Mouse (Mus musculus) heart, embryonic 11.5 days (tissue): ENCODE measurements at regions not wholly inside any gene's neighbourhood (a gene's known extent, or its start where the extent isn't known, plus 50 kb on each side); places are given as distances from the start of the nearest gene placed in this dataset.

Experiments
- ATAC-seq: fragments of 200-750 bp; cut with Nextera tagmentation; replicated peaks from 2 replicates; pipeline ENCODE4 v1.8.0; 2017; ENCODE audit warnings: moderate library complexity; ENCODE audit not compliant: insufficient number of reproducible peaks, low FRiP score, low TSS enrichment
- H3K27ac ChIP-seq: fragments of 300-500 bp; sonication (generic); 2 replicates; pipeline ENCODE4 v1.5.1; 2014; ENCODE audit warnings: mild to moderate bottlenecking, low read depth, low read length
- H3K27me3 ChIP-seq: fragments of 300-500 bp; sonication (generic); 2 replicates; pipeline ENCODE4 v1.6.1; 2014; ENCODE audit warnings: mild to moderate bottlenecking, low read length, mixed read lengths; ENCODE audit not compliant: control insufficient read depth, insufficient read depth
- H3K36me3 ChIP-seq: fragments of 300-500 bp; sonication (generic); 2 replicates; pipeline ENCODE4 v1.6.1; 2014; ENCODE audit warnings: mild to moderate bottlenecking, low read length, moderate library complexity, mixed read lengths; ENCODE audit not compliant: control insufficient read depth, insufficient read depth
- H3K4me1 ChIP-seq: fragments of 300-500 bp; sonication (generic); 2 replicates; pipeline ENCODE4 v1.6.1; 2014; ENCODE audit warnings: low read length; ENCODE audit not compliant: control insufficient read depth, insufficient read depth
- H3K4me2 ChIP-seq: fragments of 300-500 bp; sonication (generic); 2 replicates; pipeline ENCODE4 v1.6.1; 2014; ENCODE audit warnings: mild to moderate bottlenecking, moderate library complexity
- H3K4me3 ChIP-seq: fragments of 300-500 bp; sonication (generic); 2 replicates; pipeline ENCODE4 v1.5.1; 2014; ENCODE audit warnings: low read depth, low read length
- H3K9ac ChIP-seq: fragments of 300-500 bp; sonication (generic); 2 replicates; pipeline ENCODE4 v1.6.1; 2014; ENCODE audit warnings: mild to moderate bottlenecking, low read depth, low read length, moderate library complexity
- H3K9me3 ChIP-seq: fragments of 300-500 bp; sonication (generic); replicated peaks from 2 replicates; pipeline ENCODE4 v1.6.1; 2016; ENCODE audit warnings: low read length; ENCODE audit not compliant: control insufficient read depth
- WGBS: fragments of 180-500 bp; shearing (Covaris S2); extraction: QIAGEN DNeasy Blood & Tissue Kit; methylation state at CpG from one replicate; pipeline ENCODE4 v1.1.7; 2014; ENCODE audit not compliant: insufficient replicate concordance; 5-methylcytosine and 5-hydroxymethylcytosine counted together

DNA sequence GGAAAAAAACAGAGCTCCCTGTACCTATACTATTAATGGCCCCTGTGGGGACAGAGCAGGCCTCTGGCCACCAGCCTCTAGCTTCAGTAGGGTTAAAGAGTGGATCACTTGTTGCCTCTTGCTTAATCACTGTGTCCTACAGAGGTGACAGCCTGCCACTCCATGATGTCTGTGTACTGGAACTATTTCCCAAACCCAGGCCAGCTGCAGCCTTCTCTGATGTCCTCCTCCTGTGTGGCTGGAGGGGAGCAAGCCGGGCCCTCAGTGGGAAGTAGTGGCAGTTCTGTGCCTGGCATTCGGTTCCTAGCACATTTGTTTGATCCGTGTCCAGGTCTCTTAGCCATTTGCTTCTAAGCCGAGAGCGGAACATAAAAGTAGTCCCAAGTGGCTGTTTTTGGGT lies 207.7 kb upstream of the Cadm1 start:
- H3K4me2 ChIP-seq, result no peak overlapping the region
- H3K4me3 ChIP-seq, result no peak overlapping the region
- H3K9me3 ChIP-seq, result no peaks in the 10 kb centered on the region
- peaks cover 7% of the 10 kb centered on the region; the same call in 1 of the 2 replicates for H3K27me3 ChIP-seq
- ATAC-seq, result no peak
- 56% methylated on average over 5 of the region's 5 CpGs for WGBS
- H3K4me1 ChIP-seq, result no peaks in the 10 kb centered on the region
- no peaks in the 10 kb centered on the region for H3K36me3 ChIP-seq
- H3K9ac ChIP-seq, result no peak overlapping the region
- no peak overlapping the region for H3K27ac ChIP-seq

GRCm38 (mm10) chr9:47323051-47323450 lies 206.9 kb upstream of the Cadm1 start:
- H3K9me3 ChIP-seq, result no peaks in the 10 kb centered on the region
- no peaks in the 10 kb centered on the region for H3K4me1 ChIP-seq
- no peak overlapping the region for H3K9ac ChIP-seq
- WGBS, result 74% methylated on average over 5 of the region's 5 CpGs
- no peak for ATAC-seq
- H3K4me3 ChIP-seq, result no peak overlapping the region
- H3K27ac ChIP-seq, result no peak overlapping the region
- H3K36me3 ChIP-seq, result no peaks in the 10 kb centered on the region
- no peak overlapping the region for H3K4me2 ChIP-seq
- peaks cover 7% of the 10 kb centered on the region; the same call in 1 of the 2 replicates for H3K27me3 ChIP-seq

DNA sequence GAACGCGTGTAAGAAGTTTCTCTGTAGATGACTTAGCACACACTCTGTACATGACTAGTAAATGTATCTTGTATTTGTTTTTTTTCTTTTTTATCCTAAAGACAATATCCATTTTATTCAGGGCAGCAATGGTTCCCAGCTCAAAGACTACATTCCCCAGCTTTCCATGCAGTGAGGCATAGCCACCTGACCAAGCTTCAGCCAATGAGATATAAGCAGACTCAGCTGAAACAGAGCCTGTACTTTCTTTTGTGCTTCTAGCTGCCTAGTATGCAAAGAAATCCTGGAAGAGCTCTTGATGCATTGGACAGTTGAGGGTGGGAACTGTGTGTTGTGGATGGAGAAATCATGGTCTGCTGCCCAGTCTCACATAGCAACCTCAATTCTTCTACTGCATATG lies 202.4 kb upstream of the Cadm1 start:
- WGBS, result 97% methylated on average over 2 of the region's 2 CpGs
- H3K9ac ChIP-seq, result no peak overlapping the region
- H3K9me3 ChIP-seq, result no peaks in the 10 kb centered on the region
- no peak for ATAC-seq
- H3K4me2 ChIP-seq, result no peak overlapping the region
- peaks cover 15% of the 10 kb centered on the region for H3K27me3 ChIP-seq
- no peaks in the 10 kb centered on the region for H3K4me1 ChIP-seq
- H3K27ac ChIP-seq, result no peak overlapping the region
- H3K36me3 ChIP-seq, result no peaks in the 10 kb centered on the region
- H3K4me3 ChIP-seq, result no peak overlapping the region

- Histone ChIP-seq H3K9me3 (no peaks in the 10 kb centered on the region), H3K36me3 (no peaks in the 10 kb centered on the region), H3K4me1 (no peaks in the 10 kb centered on the region), H3K4me2 (no peak overlapping the region), H3K27me3 (peaks cover 16% of the 10 kb centered on the region), H3K9ac (no peak overlapping the region), H3K4me3 (no peak overlapping the region), H3K27ac (no peak overlapping the region)
- WGBS, result 70% methylated on average over 4 of the region's 4 CpGs
- ATAC-seq, result no peak
Measured at GRCm38 (mm10) chr9:47332929-47333328, 197.0 kb upstream of the Cadm1 start.

GRCm38 (mm10) chr9:47338221-47338620 lies 191.8 kb upstream of the Cadm1 start:
- no peak for ATAC-seq
- no peaks in the 10 kb centered on the region for H3K4me1 ChIP-seq
- H3K27me3 ChIP-seq, result peaks cover 9% of the 10 kb centered on the region; the same call in 1 of the 2 replicates
- H3K4me2 ChIP-seq, result no peak overlapping the region
- H3K36me3 ChIP-seq, result no peaks in the 10 kb centered on the region
- H3K27ac ChIP-seq, result no peak overlapping the region
- no peak overlapping the region for H3K9ac ChIP-seq
- 52% methylated on average over 4 of the region's 4 CpGs for WGBS
- H3K9me3 ChIP-seq, result no peaks in the 10 kb centered on the region
- H3K4me3 ChIP-seq, result no peak overlapping the region

DNA sequence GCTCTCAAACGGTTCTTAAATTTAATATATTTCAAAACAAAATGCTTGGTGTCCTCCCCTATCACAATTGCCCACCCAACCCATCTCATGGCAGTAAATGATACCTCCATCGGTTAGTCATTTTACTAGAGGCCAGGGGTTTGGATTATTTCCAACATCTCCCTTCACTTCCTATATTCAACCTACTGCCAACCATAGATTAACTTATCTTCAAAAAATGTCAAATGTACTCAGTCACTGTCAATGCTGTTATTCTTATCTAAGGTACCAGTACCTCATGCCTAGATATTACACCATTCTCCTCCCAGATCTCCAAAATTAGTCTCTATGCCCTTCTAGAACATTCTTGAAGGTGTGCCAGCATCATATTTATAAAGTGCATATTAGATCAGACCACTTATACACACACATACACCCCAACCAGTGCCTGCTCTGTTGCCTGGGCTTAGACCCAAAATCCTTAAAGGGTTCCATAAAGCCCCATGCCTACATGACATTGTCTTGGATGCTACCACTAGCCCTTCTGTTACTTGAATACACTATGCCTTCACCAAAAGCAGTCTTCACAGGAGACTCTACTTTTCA lies 183.4 kb upstream of the Cadm1 start:
- Histone ChIP-seq H3K27me3 (peaks cover 13% of the 10 kb centered on the region), H3K4me1 (no peaks in the 10 kb centered on the region), H3K36me3 (no peaks in the 10 kb centered on the region), H3K4me3 (no peak overlapping the region), H3K27ac (no peak overlapping the region), H3K4me2 (no peak overlapping the region), H3K9me3 (no peaks in the 10 kb centered on the region), H3K9ac (no peak overlapping the region)
- 74% methylated on average over 2 of the region's 2 CpGs for WGBS
- no peak for ATAC-seq

DNA sequence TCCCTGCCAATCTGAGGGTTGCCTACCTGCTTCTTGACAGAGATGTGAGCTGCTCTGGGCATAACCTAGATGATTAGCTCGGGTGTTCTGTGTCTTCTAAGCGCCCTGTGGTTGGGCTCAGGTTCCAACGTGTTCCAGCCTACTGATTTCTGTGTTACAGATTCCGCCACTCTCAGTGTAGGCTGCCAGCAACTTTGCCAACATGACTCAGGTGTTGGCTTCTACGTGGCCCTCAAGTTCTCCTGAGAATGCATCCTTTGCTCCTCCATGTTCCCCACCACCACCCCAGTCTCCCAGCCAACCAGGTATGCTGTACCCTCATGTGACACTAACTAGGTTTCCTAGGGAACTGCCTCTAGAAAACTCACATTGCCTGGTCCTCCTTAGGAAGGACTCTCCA lies 179.7 kb upstream of the Cadm1 start:
- no peak for ATAC-seq
- Histone ChIP-seq H3K4me2 (no peak overlapping the region), H3K36me3 (no peaks in the 10 kb centered on the region), H3K27me3 (peaks cover 22% of the 10 kb centered on the region), H3K9me3 (no peaks in the 10 kb centered on the region), H3K4me1 (peaks cover 7% of the 10 kb centered on the region; the same call in 1 of the 2 replicates), H3K27ac (no peak overlapping the region), H3K4me3 (no peak overlapping the region), H3K9ac (no peak overlapping the region)
- WGBS, result 77% methylated on average over 5 of the region's 5 CpGs

DNA sequence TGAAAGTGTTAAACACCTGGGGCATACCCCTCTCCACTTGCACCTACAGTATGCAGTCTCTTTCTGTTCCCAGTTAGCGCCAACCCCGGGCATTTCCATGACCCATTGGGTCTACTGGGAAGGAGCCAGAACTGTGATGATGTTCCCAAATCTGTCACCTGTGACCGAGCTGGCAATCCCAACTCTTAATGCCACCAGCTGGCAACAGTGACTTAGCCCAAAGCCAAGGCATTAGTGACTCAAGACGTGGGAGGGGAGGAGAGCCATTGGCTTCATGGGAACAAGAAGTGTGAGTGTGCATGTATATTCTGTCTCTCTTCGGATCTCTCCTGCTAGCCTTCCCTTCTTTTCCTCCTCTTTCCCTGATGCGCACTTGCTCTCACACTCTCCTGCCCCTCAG lies 178.9 kb upstream of the Cadm1 start:
- no peak overlapping the region for H3K27ac ChIP-seq
- WGBS, result 86% methylated on average over 6 of the region's 6 CpGs
- ATAC-seq, result no peak
- H3K4me2 ChIP-seq, result no peak overlapping the region
- peaks cover 7% of the 10 kb centered on the region; the same call in 1 of the 2 replicates for H3K4me1 ChIP-seq
- no peaks in the 10 kb centered on the region for H3K9me3 ChIP-seq
- peaks cover 22% of the 10 kb centered on the region for H3K27me3 ChIP-seq
- H3K4me3 ChIP-seq, result no peak overlapping the region
- no peaks in the 10 kb centered on the region for H3K36me3 ChIP-seq
- H3K9ac ChIP-seq, result no peak overlapping the region

DNA sequence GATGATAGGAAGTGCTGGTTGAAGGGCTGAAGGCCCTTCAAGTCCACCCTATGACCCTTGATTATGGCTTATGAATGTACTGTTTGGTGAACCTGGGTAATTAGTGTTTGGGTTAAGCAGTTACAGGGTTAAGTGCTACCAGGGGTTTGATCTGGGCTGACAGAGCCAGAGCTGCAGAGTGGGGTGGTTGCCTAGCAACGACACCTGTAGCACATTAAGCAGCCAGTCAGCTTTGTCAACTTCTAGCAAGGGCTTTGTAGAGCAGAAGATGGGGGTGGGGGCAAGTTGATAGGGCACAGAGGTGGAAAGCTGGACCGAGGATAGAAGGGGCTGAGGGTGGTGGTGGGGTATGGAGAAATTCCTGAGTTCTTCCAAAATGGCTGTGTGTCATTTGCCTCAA lies 177.0 kb upstream of the Cadm1 start:
- no peak for ATAC-seq
- Histone ChIP-seq H3K4me1 (peaks cover 9% of the 10 kb centered on the region), H3K9ac (no peak overlapping the region), H3K36me3 (no peaks in the 10 kb centered on the region), H3K4me3 (no peak overlapping the region), H3K27me3 (peaks cover 22% of the 10 kb centered on the region), H3K27ac (no peak overlapping the region), H3K9me3 (no peaks in the 10 kb centered on the region), H3K4me2 (no peak overlapping the region)
- 22% methylated on average over 2 of the region's 2 CpGs for WGBS
